Mouse (Mus musculus) urinary bladder, postnatal 14 days (tissue): ENCODE measurements around the gene Mcrip1.
A peak's percentile ranks its signal among the peaks of the same experiment; 100 is the strongest.
"Not testable (repeated sequence)": the region's sequence is repeated elsewhere in the genome, so short reads cannot be mapped to it uniquely, and the experiment has no call there.

ENCODE experiments used
- DNase-seq: peaks from one replicate; pipeline ENCODE4 v3.0.0; 2021; ENCODE audit warnings: low spot score

Mcrip1 gene

GRCm38 (mm10) chr11:120549168-120549945 is at the start of gene Mcrip1:
Gene Mcrip1 (minus strand): TSS chr11:120549727.
- DNase-seq, result peak; percentile 95

GRCm38 (mm10) chr11:120598990-120599549 is 49.5 kb upstream of the Mcrip1 start:
- no peak for DNase-seq

GRCm38 (mm10) chr11:120598283-120598989 is 48.9 kb upstream of the Mcrip1 start, which contains the start of the genes Alyref and Anapc11:
Gene Alyref (minus strand): TSS chr11:120598365.
Gene Anapc11 (plus strand): TSS chr11:120598421.
- DNase-seq, result peak; percentile 94

- no peak for DNase-seq
Observed at GRCm38 (mm10) chr11:120597240-120598235, 48.0 kb upstream of the Mcrip1 start.

DNA sequence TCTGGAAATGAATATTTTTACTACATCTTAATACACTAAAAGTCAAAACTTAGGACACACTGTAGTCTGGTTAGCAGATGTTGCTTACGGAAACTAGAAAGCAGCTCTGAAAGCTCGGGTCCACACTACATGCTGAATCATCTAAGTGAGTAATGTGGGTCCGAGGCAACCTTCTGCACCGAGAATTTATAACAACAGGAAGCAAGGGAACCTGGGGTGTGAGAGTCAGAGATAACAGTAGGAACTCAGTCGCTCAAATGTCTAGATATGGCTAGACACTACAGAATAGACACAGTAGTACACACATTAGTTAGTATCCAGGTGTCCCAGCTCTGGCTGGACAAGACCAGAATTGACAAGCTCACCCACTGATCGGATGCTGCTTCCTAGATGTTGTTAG is 39.0 kb upstream of the Mcrip1 start:
- no peak for DNase-seq

GRCm38 (mm10) chr11:120583937-120584336 is 34.4 kb upstream of the Mcrip1 start:
- DNase-seq, result no peak

GRCm38 (mm10) chr11:120582982-120583293 is 33.4 kb upstream of the Mcrip1 start:
- DNase-seq, result not testable (repeated sequence)

GRCm38 (mm10) chr11:120582268-120582981 is 32.9 kb upstream of the Mcrip1 start:
- DNase-seq, result no peak

- peak; percentile 89 for DNase-seq
Observed at GRCm38 (mm10) chr11:120581490-120582267, 32.2 kb upstream of the Mcrip1 start, which contains the start of gene Arhgdia. Gene Arhgdia (minus strand): TSS chr11:120581624.

DNA sequence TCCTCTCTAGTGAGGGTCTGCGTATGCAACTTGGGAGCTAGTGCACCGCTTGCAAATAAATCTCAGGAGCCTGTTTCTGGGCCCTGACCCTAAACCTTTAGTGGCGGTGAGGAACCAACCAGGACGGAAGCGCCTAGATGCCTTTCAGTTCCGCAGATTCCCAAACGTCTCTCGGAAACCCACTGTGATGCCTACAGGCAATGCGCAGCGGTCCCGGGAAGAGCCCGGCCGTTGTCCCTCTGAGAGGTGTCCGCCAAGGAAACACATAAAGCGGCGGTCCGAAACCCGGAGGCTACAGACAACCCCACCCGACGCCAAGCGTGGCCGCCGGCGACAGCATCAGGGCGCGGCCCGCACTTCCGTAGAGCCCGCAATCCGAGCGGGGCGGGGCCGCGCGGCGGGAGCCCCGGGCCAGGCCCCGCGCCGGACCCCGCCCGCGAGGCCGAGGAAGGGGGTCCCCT is 31.4 kb upstream of the Mcrip1 start:
- peak; percentile 51 for DNase-seq

GRCm38 (mm10) chr11:120580190-120580589 is 30.7 kb upstream of the Mcrip1 start:
- DNase-seq, result peak; percentile 55

DNA sequence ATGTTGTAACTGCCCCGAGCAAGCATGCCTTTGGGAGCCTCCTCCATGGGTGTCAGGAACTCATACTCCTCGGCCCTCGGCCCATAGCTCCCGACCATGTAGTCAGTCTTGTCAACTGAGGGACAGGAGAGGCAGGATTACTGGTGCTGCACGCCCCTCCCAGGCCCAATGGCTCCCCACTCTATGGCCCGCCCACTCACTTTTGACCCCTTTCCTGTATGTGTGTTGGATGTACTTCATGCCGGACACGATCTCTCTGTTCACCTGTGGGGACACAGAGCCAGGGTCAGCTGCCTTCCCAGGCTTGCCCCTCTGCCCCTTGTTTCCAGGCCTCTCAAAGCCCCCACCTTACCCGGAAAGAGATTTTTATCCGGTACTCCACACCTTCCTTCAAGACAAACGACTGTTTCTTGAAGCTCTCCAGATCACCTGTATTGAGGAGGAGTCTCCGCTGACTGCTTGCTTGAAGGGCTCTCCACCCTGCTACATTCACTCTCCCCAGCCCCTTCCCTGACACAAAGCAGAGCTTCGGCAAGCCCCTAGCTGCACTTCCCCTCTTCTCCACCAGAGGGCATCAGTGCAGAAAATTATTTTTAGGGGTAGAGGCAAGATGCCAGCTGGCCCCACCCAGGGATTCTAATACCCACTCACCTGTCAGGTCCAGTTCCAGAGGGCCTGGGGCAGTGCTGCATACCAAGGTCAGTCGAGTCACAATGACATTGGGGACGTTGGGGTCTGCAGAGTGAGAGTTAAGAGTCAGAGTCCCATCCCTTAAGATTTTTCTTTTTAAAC is 30.0 kb upstream of the Mcrip1 start:
- DNase-seq, result peak; percentile 75

DNA sequence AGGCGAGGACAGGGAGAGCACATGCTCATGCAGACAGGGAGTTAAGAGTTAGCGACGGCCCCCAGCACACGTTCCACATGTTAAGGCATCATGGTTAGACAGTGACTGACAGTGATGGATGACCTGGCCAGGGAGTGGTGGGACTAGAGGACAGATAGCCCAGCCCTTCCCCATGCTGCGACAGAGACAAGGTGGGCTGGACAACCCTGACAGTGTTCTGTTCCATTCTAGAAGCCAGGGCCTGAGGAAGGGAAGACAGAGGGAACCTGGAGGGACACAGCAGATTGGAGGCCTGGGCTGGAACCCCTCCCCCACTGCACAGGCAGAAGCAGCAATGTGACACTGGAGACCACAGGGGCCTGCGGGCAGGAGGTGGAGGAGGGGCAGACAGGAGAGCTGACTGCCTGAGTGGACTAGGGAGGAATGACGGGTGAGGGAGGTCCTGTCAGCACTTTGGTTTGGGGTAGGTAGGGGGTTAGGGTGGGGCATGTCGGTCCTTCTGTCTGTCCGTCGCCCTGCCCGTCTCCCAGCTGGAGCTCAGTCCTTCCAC is 29.2 kb upstream of the Mcrip1 start:
- DNase-seq, result no peak

DNA sequence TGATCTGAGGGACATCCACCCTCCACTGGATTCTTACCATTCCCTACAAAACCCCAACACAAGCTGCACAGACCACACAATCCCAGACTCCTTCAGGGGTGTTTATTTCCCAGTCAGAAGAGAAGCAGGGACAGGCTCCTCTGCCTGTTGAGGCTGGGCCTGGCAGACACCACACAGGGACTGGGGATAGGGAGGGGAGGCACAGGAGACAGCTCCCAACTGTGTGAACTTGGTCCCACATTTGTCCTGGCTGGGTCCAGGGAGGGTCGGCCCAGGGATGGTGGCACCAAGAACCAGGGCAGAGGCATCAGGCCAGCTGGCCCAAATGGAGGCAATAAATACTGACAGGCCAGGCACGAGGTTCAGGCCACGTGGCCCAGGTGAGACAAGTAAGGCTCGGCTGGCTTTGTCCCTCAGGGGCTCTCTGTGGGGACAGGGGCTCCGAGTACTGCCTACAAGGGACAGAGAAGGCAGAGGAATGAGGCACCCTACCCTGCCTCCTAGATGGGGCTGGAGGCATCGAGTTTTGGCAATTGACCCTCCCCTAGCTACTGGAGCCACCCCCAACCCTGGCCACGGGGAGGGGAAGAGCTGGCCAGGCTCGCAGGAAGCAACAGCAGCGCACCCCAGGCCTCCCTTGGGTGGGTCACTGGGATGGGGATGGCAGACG is 28.6 kb upstream of the Mcrip1 start:
- DNase-seq, result no peak

DNA sequence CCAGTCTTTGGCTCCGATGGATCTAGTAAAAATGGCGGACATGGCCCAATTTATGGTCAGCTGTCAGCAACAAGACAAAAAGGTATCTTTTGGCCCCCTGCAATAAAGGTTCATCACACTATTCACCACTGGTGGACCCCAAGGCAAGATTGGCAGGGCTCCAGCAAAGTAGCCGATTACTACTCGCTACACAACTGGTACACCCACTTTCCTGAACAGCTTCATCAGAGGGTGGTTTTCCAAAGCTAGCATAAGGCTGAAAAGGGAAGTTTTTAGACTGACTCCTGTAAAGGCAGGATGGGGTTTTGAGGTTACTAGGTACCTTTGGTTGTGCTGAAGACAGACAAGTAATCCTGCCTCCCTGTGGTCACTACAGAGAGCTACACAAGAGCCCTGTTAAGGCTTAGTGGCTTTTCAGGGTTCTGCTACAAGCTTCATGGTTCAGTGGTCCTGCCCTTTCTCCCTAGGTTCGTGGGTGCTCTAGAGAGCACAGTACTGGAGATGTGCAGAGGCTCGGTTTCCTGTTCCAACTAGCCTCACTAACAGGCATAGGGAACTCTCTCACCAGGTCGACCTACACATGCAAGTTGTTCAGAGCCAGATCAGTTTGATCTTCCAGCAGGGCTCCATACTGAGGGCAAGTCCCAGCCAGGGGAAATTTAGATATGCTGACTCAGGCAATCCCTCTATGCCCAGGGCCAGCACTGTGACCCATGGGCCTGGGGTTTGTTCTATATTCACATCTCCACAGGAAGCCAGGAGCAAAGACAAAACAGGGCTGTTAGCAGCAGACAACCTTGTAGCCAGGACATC is 27.9 kb upstream of the Mcrip1 start:
- no peak for DNase-seq

GRCm38 (mm10) chr11:120576365-120576981 is 26.9 kb upstream of the Mcrip1 start:
- DNase-seq, result no peak

DNA sequence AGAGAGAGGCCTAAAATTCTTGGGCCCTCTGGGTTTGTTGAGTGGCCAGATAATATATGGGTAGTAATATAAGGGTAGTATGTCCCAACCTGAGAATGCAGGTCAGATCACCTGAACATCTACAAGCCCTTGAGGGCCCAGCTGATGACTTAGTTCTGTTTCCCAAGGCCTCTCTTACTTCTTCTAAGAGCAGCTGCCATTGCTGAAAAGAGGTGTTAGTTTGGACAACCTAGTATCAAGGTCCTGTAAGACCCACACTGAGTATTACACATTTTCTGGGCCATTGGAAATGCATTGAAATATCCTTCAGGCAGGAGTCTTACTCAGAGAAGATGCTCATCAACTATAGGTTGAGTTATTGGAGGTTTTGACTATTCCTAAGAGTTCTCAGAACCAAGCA is 26.4 kb upstream of the Mcrip1 start:
- DNase-seq, result no peak
